Mouse (Mus musculus) midbrain, embryonic 11.5 days (tissue): ENCODE data around the gene Poln. TPM values are rescaled to one million over a fixed set of nuclear protein-coding genes. Genes with fewer than 3 reads are reported as not detected.

Source experiments
- polyA plus RNA-seq: library from polyadenylated mRNA; unstranded; fragments of >200 nt; fragmentation: Nextera tagmentation; extraction: Ambion mirVana; gene quantifications from 2 replicates; pipeline ENCODE4 v1.2.1, GENCODE M21; 2014

Gene Poln
- polyA plus RNA-seq, 1 experiment from 2014 or later = 0.40 TPM

Other genes with a start within 250 kb of the Poln start
- 57.3 and 63.9 TPM in 2 replicates for gene Nelfa, start 233.0 kb downstream of the Poln start, polyA plus RNA-seq
- gene Gm1673, start 186.0 kb downstream of the Poln start, polyA plus RNA-seq = 231 and 252 TPM in 2 replicates
- gene Nat8l, start 173.5 kb downstream of the Poln start, polyA plus RNA-seq = 1.0 and 1.6 TPM in 2 replicates
- 47.7 and 48.1 TPM in 2 replicates for gene Haus3, start 79 bp upstream of the Poln start, polyA plus RNA-seq
- 19.3 and 20.8 TPM in 2 replicates for gene Mxd4, start 18.3 kb upstream of the Poln start, polyA plus RNA-seq
- 0.75 and 1.0 TPM in 2 replicates for gene Zfyve28, start 119.0 kb upstream of the Poln start, polyA plus RNA-seq
- gene Cfap99, start 119.2 kb upstream of the Poln start, polyA plus RNA-seq = 0.16 TPM in 1 of 2 replicates, not detected in the other
- 190 and 205 TPM in 2 replicates for gene Rnf4, start 166.8 kb upstream of the Poln start, polyA plus RNA-seq
- 14.4 and 15.3 TPM in 2 replicates for gene Fam193a, start 200.5 kb upstream of the Poln start, polyA plus RNA-seq